Mouse (Mus musculus): ENCODE data around the gene Npr1.

DNA sequence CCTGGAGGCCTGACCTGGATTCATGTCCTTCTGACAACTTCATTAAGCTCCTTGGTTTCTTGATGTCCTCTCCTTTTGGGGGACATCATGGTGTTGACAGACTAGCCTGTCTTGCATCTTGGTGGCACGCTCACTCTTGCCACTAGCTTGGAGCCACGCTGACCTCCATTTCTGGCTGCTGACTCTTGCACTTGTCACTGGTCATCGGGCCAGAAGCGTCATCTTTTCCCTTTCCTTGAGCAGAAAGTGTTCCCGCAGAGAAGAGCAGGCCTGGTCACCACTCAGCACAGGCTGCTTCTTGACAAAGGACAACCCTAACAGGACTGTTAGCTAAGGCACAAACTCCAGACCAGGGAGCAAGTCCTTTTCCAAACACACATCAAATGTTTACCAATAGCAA is 59.3 kb downstream of the Npr1 start:
- no peak for TF ChIP-seq CTCF (IDR thresholded peaks at IDR 0.05; ENCODE audit: control insufficient read depth, insufficient read depth, insufficient replicate concordance, low read depth, low read length)
- no peak for TF ChIP-seq POLR2A (IDR thresholded peaks at IDR 0.05; ENCODE audit: control insufficient read depth, low read depth, low read length)

Data from testis, adult 2 months (tissue).